Mouse (Mus musculus) heart, adult 9 months (tissue): Measurements from ENCODE around the gene Rgs12.

ENCODE experiments used
- DNase-seq, 2 experiments: peaks; one replicate each; pipeline ENCODE4 v3.0.0; 2022; ENCODE audit warnings: low spot score in 2 of 2

Rgs12 gene

GRCm38 (mm10) chr5:34931516-34932457, 17.5 kb upstream of the Rgs12 start:
- peak in 1 of 2 experiments; percentile 11 for DNase-seq

GRCm38 (mm10) chr5:34932458-34932806, 16.8 kb upstream of the Rgs12 start:
- peak; percentile 18 to 40 for DNase-seq

DNA sequence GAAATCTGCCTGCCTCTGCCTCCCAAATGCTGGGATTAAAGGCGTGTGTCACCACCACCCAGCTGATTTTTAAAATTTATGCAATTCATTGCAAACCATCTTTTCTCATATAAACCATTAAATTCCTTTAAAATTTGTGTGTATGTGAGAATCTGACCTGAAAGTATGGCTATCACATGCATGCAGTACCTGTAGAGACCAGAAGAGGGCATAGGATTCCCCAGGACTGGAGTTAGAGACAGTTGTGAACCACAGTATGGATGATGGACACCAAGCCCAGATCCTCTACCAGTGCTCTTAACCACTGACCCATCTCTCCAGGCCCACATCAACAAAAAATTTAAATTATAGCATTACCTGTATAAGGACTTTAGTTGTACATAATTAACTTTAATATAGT, 15.8 kb upstream of the Rgs12 start:
- no peak for DNase-seq

GRCm38 (mm10) chr5:34941710-34942470, 7.4 kb upstream of the Rgs12 start:
- DNase-seq, result no peak

DNA sequence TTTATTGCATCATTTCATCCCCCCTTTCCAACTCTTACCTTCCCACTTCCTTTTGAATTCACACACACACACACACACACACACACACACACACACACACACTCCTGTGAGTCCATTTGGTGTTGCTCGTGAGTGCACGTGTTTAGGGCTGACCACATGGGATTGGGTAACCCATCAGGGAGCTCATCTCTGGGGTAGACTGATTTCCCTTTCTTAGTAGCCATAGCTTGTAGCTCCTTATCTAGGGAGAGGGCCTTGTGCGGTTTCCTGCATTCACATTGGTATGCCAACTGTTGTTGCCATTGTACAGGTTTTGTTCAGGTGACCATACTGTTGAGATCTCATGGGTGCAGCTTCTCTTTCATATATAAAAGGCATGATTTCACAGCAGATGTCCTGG, 5.8 kb upstream of the Rgs12 start:
- no peak for DNase-seq

DNA sequence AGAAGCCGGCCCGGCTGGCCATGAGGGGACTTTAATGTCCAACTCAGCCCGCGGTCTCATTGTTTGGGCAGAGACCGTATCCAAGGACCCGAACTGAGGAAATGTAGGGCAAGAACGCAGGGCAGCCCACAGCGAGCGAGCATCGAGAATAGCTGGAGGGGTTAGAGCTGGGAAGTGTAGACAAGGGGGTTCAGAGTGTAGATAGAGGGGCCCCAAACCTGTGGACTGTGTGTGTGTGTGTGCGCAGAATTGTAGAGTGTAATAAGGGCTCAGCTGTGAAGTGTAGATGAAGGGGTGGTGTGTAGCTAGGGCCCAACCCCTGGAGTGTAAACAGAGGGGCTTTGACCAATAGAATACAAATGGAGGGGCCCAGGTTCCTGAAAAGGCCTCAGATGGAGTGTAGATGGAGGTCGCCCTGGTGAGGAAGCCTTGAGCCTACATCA, 545 bp downstream of the Rgs12 start:
- DNase-seq, result peak in 1 of 2 experiments; percentile 12

DNA sequence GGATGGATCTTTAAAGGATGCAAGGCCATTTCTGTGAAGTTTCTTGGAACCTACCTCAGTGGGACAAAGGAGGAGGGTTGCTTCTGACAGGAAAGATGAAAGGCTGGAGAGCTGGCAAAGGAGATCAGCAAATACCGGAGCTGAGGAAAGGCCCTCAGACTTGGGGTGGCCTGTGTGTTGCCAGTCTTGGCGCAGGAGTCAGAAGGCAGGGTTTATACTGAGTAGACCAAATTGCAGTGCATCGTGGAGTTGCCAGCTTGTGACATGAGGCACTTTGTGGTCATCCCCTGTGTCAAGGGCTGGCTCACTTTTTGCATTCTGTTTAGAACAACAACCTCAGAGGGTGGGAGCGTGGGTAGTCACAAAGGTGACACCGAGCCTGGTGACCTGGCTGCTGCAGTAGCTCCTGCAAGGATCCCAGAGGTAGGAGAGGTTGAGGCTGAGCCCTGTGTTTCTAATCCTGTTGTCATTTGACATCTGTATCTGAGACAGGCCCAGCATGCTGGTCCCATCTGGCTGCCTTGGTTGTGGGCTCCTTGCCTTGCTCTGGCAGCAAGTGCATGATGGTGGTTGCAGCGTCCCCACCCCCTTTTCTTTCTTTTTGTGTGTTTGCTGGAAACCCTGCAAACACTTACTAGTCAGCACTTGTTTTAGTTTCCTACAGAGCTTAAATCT, 1.4 kb downstream of the Rgs12 start:
- peak in 1 of 2 experiments; percentile 16 for DNase-seq

DNA sequence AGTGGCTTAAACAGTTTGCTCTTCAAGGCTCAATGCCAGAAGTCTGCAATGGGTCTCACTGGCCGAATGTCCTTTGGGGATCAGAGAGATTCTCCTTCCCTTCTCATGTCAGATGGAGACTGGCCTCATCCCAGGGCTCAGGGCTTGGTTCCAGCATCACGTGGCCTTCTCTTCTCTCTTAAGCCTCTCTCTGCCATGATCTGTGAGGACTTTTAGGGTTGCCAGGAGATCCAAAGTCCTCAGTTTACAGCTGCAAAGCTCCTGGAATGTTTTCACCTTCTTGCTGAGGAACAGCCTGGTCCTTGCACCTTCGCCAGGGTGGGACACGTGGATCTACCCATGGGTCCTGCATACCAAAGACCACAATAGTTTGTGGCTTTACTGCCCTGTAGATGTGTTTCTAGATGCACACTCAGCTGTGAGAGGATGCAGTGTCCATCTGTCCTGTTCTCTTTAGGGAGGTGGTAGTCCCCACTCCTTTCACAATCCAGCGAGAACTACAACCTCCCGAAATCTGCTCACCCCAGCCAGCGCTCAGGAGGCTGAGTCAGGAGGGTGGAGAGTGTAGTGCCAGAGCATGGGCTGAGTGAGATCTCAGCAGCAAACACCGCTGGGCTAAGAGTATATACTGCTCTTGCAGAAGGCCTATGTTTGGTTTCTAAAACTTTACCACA, 2.1 kb downstream of the Rgs12 start:
- DNase-seq, result peak; percentile 39 to 52

GRCm38 (mm10) chr5:34954508-34954907, 5.3 kb downstream of the Rgs12 start:
- no peak for DNase-seq

GRCm38 (mm10) chr5:34955630-34956029, 6.4 kb downstream of the Rgs12 start:
- peak; percentile 18 to 32 for DNase-seq

- no peak for DNase-seq
These were observed 6.9 kb downstream of the Rgs12 start for GRCm38 (mm10) chr5:34956151-34956550.

DNA sequence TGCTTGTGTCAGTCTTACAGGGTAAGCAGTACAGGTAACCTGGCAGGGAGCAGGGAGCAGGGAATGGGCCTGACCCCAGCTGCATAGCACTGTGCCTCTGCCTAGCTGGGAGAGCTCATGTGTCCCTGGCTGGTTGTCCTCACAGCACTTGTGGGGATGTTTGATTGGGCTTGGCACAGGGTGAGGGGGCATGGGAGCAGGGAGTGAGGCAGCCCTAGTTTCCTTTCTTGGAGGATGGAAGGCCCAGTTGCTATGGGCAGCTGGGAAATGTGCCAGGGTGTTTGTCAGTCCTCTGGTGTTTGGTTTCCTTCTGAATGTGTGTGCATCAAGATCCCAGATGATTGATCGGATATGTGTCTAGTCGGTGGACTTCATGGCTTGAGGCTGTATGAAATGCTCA, 7.8 kb downstream of the Rgs12 start:
- DNase-seq, result no peak

GRCm38 (mm10) chr5:34960021-34960420, 10.8 kb downstream of the Rgs12 start:
- DNase-seq, result no peak

DNA sequence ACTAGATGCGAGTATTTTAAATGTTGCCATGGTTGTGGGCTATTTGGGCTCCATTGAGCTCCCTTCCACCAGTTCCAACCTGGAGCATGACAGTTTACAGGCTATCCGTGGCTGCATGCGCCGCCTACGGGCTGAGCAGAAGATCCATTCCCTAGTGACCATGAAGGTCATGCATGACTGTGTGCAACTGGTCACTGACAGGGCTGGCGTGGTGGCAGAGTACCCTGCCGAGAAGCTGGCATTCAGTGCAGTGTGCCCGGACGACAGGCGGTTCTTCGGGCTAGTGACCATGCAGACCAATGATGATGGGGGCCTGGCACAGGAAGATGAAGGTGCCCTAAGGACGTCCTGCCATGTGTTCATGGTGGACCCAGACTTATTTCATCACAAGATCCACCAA, 16.3 kb downstream of the Rgs12 start:
- no peak for DNase-seq

DNA sequence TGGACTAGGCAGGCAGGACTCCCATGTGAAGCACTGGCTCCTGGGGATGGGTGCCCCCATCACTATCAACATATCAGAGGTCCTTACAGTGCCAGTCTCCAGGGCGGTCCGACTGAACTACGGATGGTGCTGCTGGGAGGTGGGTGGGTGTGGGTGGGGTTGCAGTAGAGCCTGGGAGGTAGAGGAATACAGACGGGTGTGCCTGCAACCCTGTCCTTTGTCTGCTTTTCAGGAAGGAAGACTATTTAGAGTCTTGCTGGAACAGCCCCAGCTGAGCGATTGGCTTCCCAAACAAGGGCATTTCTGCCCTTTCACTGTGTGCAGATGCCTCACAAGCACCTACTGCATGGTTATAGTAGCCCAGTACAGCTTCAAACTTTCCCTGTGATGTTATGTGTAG, 19.1 kb downstream of the Rgs12 start:
- peak; percentile 33 to 59 for DNase-seq

DNA sequence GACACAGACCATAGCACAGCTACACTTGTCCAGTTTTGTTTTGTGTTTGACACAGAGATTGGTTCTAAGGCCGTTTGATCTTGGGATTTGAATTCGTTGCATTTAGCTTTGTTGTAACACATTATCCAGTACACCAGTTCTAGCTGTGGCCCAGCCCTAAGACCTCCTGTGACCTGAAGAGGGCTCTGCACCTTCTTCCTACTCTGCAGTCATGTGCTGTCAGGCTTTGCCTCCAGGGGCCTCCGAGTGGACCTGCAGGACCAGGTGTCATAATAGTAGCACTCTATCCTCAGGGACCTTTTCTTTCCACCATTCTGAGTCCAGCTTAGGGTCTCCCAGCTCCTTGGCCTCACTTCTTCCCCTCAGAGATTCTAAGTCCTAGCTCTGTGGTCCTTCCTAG, 23.2 kb downstream of the Rgs12 start:
- DNase-seq, result no peak

DNA sequence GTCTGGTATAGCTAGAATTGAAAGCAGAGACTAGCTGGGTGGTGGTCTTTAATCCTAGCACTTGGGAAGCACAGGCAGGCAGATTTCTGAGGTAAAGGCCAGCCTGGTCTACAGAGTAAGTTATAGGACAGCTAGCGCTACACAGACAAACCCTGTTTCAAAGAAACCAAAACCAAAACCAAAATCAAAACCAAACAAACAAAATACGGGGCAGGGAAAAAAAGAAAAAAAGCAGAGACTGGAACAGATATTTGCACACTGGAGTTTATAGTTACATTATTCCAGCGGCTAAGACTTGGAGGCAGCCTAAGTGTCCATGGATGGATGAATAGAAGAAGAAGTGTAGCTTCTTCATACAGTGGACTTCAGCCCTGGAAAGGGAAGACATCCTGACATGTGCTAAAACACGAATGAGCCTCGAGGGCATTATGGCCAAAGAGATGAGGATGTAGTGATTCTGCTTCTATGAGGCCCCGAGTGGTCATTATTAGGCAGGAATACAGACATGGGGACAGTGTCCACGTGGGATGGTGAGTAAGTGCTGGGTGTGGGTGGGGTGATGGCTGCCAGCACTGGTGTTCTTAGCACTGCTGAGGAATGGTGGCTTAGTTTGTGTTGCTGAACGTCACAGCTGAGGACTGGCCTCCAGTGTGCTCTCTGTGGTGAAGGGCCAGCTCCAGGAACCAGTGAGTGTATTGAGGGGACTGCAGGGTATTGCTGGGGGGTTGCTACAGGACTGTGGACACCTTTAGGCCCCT, 24.5 kb downstream of the Rgs12 start:
- DNase-seq, result peak in 1 of 2 experiments; percentile 15

GRCm38 (mm10) chr5:34974773-34975443, 25.7 kb downstream of the Rgs12 start:
- DNase-seq, result peak in 1 of 2 experiments; percentile 20

DNA sequence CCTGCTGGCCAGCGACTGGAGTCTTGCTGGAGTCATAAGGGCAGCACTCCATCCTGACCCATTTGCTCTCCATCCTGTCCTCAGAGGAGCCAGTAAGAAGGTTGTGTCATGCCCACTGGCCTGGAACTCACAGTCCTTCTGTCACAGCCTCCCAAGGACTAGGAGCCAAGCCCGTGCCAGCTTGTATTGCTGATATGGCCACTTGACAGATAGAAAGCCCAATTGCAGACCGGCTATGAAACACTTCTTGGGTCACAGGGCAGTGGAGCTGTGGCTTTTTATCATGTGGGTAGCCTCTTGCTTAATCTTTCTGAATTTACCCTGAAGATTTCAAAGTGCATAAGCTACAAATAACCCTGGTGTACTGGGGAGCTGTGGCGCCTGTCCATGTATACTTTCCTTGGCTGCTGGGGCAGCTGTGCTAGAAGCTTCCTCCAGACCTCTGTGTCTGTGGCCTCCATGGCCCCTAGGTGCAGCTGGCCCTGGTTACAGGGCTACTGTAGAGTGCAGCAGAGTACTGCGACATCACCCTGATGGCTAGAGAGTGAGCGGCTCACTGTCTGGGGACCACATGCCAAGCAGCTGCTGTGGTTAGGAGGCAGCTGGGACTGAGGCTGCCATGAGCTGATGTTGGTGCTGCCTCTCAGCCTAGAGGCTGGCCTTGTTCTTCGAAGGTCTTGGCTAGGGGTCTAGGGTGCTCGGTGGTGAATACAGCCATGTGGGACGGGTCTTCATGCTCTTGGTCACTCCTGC, 27.5 kb downstream of the Rgs12 start:
- DNase-seq, result peak; percentile 45 to 56

- peak in 1 of 2 experiments; percentile 22 for DNase-seq
These were observed 30.9 kb downstream of the Rgs12 start for GRCm38 (mm10) chr5:34980099-34980498.
